Mouse (Mus musculus) embryonic facial prominence, embryonic 11.5 days (tissue): Measurements from ENCODE around the gene Gm37419. TPM values are rescaled to one million over a fixed set of nuclear protein-coding genes. Genes with fewer than 3 reads are reported as not detected.

Experiments used
- ATAC-seq: fragments of 200-750 bp; cut with Nextera tagmentation; replicated peaks from 2 replicates; pipeline ENCODE4 v1.8.0; 2017; ENCODE audit warnings: low read depth; ENCODE audit not compliant: insufficient number of reproducible peaks, low FRiP score, low TSS enrichment
- DNase-seq: peaks from one replicate; pipeline ENCODE4 v3.0.0-alpha.2; 2015; ENCODE audit warnings: low spot score
- H3K27ac ChIP-seq: fragments of 300-500 bp; sonication (generic); replicated peaks from 2 replicates; pipeline ENCODE4 v1.5.1; 2014; ENCODE audit warnings: mild to moderate bottlenecking, low read depth, low read length, control low read depth
- H3K27me3 ChIP-seq: fragments of 300-500 bp; sonication (generic); 2 replicates; pipeline ENCODE4 v1.6.1; 2014; ENCODE audit warnings: mild to moderate bottlenecking, low read length, moderate library complexity, mixed read lengths; ENCODE audit not compliant: control insufficient read depth, insufficient read depth
- H3K36me3 ChIP-seq: fragments of 300-500 bp; sonication (generic); replicated peaks from 2 replicates; pipeline ENCODE4 v1.6.1; 2014; ENCODE audit warnings: low read depth, mild to moderate bottlenecking, low read length, moderate library complexity, mixed read lengths; ENCODE audit not compliant: control insufficient read depth, insufficient read depth
- H3K4me1 ChIP-seq: fragments of 300-500 bp; sonication (generic); 2 replicates; pipeline ENCODE4 v1.6.1; 2014; ENCODE audit warnings: low read length, mixed read lengths; ENCODE audit not compliant: control insufficient read depth, insufficient read depth
- H3K4me2 ChIP-seq: fragments of 300-500 bp; sonication (generic); 2 replicates; pipeline ENCODE4 v1.6.1; 2014; ENCODE audit warnings: low read depth, mild to moderate bottlenecking, control low read depth, low read length, moderate library complexity
- H3K4me3 ChIP-seq: fragments of 300-500 bp; sonication (generic); 2 replicates; pipeline ENCODE4 v1.5.1; 2014; ENCODE audit warnings: low read depth, low read length, control low read depth
- H3K9ac ChIP-seq: fragments of 300-500 bp; sonication (generic); replicated peaks from 2 replicates; pipeline ENCODE4 v1.6.1; 2014; ENCODE audit warnings: mild to moderate bottlenecking, control low read depth, low read length
- H3K9me3 ChIP-seq: fragments of 300-500 bp; sonication (generic); replicated peaks from 2 replicates; pipeline ENCODE4 v1.6.1; 2016; ENCODE audit warnings: mild to moderate bottlenecking, low read length, inconsistent platforms, mixed read lengths; ENCODE audit not compliant: control insufficient read depth
- WGBS: fragments of 180-500 bp; shearing (Covaris S2); extraction: QIAGEN DNeasy Blood & Tissue Kit; methylation state at CpG from one replicate; pipeline ENCODE4 v1.1.7; 2014; 5-methylcytosine and 5-hydroxymethylcytosine counted together
- polyA plus RNA-seq: library from polyadenylated mRNA; unstranded; fragments of >200 nt; fragmentation: Nextera tagmentation; extraction: Ambion mirVana; gene quantifications from 2 replicates; pipeline ENCODE4 v1.2.1, GENCODE M21; 2014

The Gm37419 gene
- polyA plus RNA-seq, 1 experiment from 2014 or later: not detected

- ATAC-seq: no peak
- Histone ChIP-seq H3K36me3 (no peaks in the 10 kb centered on the region), H3K27me3 (peaks cover 5% of the 10 kb centered on the region), H3K4me1 (peaks cover 2% of the 10 kb centered on the region; the same call in 1 of the 2 replicates), H3K9me3 (no peaks in the 10 kb centered on the region), H3K27ac (peak overlapping the region; percentile 43; the same call in 1 of the 2 replicates), H3K9ac (peak overlapping the region; percentile 73), H3K4me2 (peak overlapping the region; percentile 97), H3K4me3 (peak overlapping the region; percentile 61)
- no peak for DNase-seq
- WGBS: under 1% methylated on average over 64 of the region's 64 CpGs
These were observed 733 bp upstream of the Gm37419 start for GRCm38 (mm10) chr16:23987341-23988156.

GRCm38 (mm10) chr16:23988157-23988465 lies 171 bp upstream of the Gm37419 start:
- H3K36me3 ChIP-seq: no peaks in the 10 kb centered on the region
- peak overlapping the region; percentile 61 for H3K4me3 ChIP-seq
- peaks cover 5% of the 10 kb centered on the region for H3K27me3 ChIP-seq
- peak overlapping the region; percentile 76 for H3K9ac ChIP-seq
- H3K4me2 ChIP-seq: peak overlapping the region; percentile 97
- peak overlapping the region; percentile 43 for H3K27ac ChIP-seq
- H3K9me3 ChIP-seq: no peaks in the 10 kb centered on the region
- DNase-seq: no peak
- no peak for ATAC-seq
- H3K4me1 ChIP-seq: peaks cover 2% of the 10 kb centered on the region; the same call in 1 of the 2 replicates
- WGBS: under 1% methylated on average over 13 of the region's 13 CpGs

- H3K4me1 ChIP-seq: peaks cover 2% of the 10 kb centered on the region; the same call in 1 of the 2 replicates
- WGBS: 2% methylated on average over 25 of the region's 25 CpGs
These were observed 1.2 kb downstream of the Gm37419 start for GRCm38 (mm10) chr16:23989209-23990160.

GRCm38 (mm10) chr16:23990161-23990970 lies 2.1 kb downstream of the Gm37419 start:
- Histone ChIP-seq H3K4me1 (peaks cover 2% of the 10 kb centered on the region; the same call in 1 of the 2 replicates), H3K36me3 (no peaks in the 10 kb centered on the region), H3K9me3 (no peaks in the 10 kb centered on the region), H3K27me3 (peaks cover 3% of the 10 kb centered on the region), H3K27ac (no peak overlapping the region), H3K9ac (no peak overlapping the region), H3K4me2 (peak overlapping the region; percentile 97; the same call in 1 of the 2 replicates), H3K4me3 (peak overlapping the region; percentile 61; the same call in 1 of the 2 replicates)
- WGBS: 28% methylated on average over 11 of the region's 11 CpGs
- DNase-seq (no peak), ATAC-seq (no peak)

More at GRCm38 (mm10) chr16:23989209-23990160, 1.2 kb downstream of the Gm37419 start:
- Histone ChIP-seq H3K27ac (peak overlapping the region; percentile 96; the same call in 1 of the 2 replicates), H3K27me3 (peaks cover 5% of the 10 kb centered on the region), H3K9ac (peak overlapping the region; percentile 76), H3K4me2 (peak overlapping the region; percentile 97), H3K9me3 (no peaks in the 10 kb centered on the region), H3K36me3 (no peaks in the 10 kb centered on the region), H3K4me3 (peak overlapping the region; percentile 61)
- ATAC-seq: no peak
- no peak for DNase-seq

- no peaks in the 10 kb centered on the region for H3K9me3 ChIP-seq
- 0 out of 2 replicates have a peak, but pooled peaks cover 2% of the 10 kb centered on the region for H3K4me1 ChIP-seq
- no peaks in the 10 kb centered on the region for H3K36me3 ChIP-seq
- H3K27ac ChIP-seq: no peak overlapping the region
- WGBS: 0% methylated on average over 4 of the region's 4 CpGs
- H3K9ac ChIP-seq: no peak overlapping the region
- ATAC-seq (no peak), DNase-seq (peak; percentile 89)
- H3K4me3 ChIP-seq: no peak overlapping the region
- peaks cover 3% of the 10 kb centered on the region for H3K27me3 ChIP-seq
- no peak overlapping the region for H3K4me2 ChIP-seq
These were observed 2.9 kb downstream of the Gm37419 start for GRCm38 (mm10) chr16:23991170-23991569.

GRCm38 (mm10) chr16:23991846-23992580 lies 3.7 kb downstream of the Gm37419 start:
- WGBS: 85% methylated on average over 14 of the region's 14 CpGs
- no peak overlapping the region for H3K4me2 ChIP-seq
- no peak overlapping the region for H3K4me3 ChIP-seq
- no peak for ATAC-seq
- no peak overlapping the region for H3K27ac ChIP-seq
- H3K27me3 ChIP-seq: peaks cover under 1% of the 10 kb centered on the region; the same call in 1 of the 2 replicates
- H3K36me3 ChIP-seq: no peaks in the 10 kb centered on the region
- no peaks in the 10 kb centered on the region for H3K9me3 ChIP-seq
- no peak overlapping the region for H3K9ac ChIP-seq
- DNase-seq: no peak
- no peaks in the 10 kb centered on the region for H3K4me1 ChIP-seq
